Mouse (Mus musculus) C2C12 (cell line): ENCODE results near the gene Grik2. TPM values are rescaled to one million over a fixed set of nuclear protein-coding genes. Genes with fewer than 3 reads are reported as not detected.
"Not testable (repeated sequence)": the region's sequence is repeated elsewhere in the genome, so short reads cannot be mapped to it uniquely, and the experiment has no call there.

Experiments used
- H3K27me3 ChIP-seq: one replicate; pipeline ENCODE4 v1.6.1; 2011; ENCODE audit not compliant: control insufficient read depth, insufficient read depth, insufficient read length
- H3K36me3 ChIP-seq: one replicate; pipeline ENCODE4 v1.6.1; 2011; ENCODE audit not compliant: control insufficient read depth, insufficient read depth
- H3K4me3 ChIP-seq: one replicate; pipeline ENCODE4 v1.5.1; 2011; ENCODE audit warnings: mild to moderate bottlenecking, control low read depth; ENCODE audit not compliant: poor library complexity, insufficient read depth, severe bottlenecking
- H3K79me2 ChIP-seq: one replicate; pipeline ENCODE4 v1.6.1; 2011; ENCODE audit not compliant: control insufficient read depth, insufficient read depth
- H3K79me3 ChIP-seq: one replicate; pipeline ENCODE4 v1.6.1; 2011; ENCODE audit warnings: low read depth, control low read depth
- H3ac ChIP-seq: one replicate; pipeline ENCODE3; 2011; ENCODE audit warnings: low read depth; ENCODE audit not compliant: control insufficient read depth, insufficient read length
- CEBPB ChIP-seq: IDR thresholded peaks from one replicate; pipeline ENCODE4 v1.6.1; 2011; ENCODE audit warnings: low read depth, mild to moderate bottlenecking, control low read depth, moderate library complexity
- CTCF ChIP-seq: IDR thresholded peaks from one replicate; pipeline ENCODE4 v1.5.1; 2011; ENCODE audit not compliant: control insufficient read depth, insufficient read depth, insufficient read length
- FOSL1 ChIP-seq: IDR thresholded peaks from one replicate; pipeline ENCODE4 v1.8.0; 2011; ENCODE audit warnings: mild to moderate bottlenecking, low read length; ENCODE audit not compliant: poor library complexity, insufficient read depth, severe bottlenecking
- MAX ChIP-seq: IDR thresholded peaks from one replicate; pipeline ENCODE4 v1.6.1; 2011; ENCODE audit warnings: mild to moderate bottlenecking, control low read depth
- MYOD1 ChIP-seq: IDR thresholded peaks from one replicate; pipeline ENCODE4 v1.6.1; 2011; ENCODE audit warnings: low read depth; ENCODE audit not compliant: control insufficient read depth, insufficient read length
- MYOG ChIP-seq: IDR thresholded peaks from one replicate; pipeline ENCODE4 v1.6.1; 2011; ENCODE audit not compliant: control insufficient read depth, insufficient read length; ENCODE audit errors: extremely low read depth
- USF1 ChIP-seq: IDR thresholded peaks from one replicate; pipeline ENCODE4 v1.6.1; 2011; ENCODE audit warnings: low read depth, mild to moderate bottlenecking, control low read depth, moderate library complexity
- polyA plus RNA-seq: library from polyadenylated mRNA; unstranded; fragments of >200 nt; fragmentation: generic; extraction: Trizol; gene quantifications from one replicate; pipeline ENCODE4 v1.2.1, GENCODE M21; 2012; ENCODE audit warnings: missing spikeins

The Grik2 gene
- polyA plus RNA-seq, 1 experiment, result 0.19 TPM

GRCm38 (mm10) chr10:49191291-49191690 is 597.3 kb downstream of the Grik2 start:
- H3K36me3 ChIP-seq, result no peaks in the 10 kb centered on the region
- TF ChIP-seq CEBPB, result no peak
- no peak for TF ChIP-seq MAX
- H3K79me2 ChIP-seq, result no peaks in the 10 kb centered on the region
- H3K27me3 ChIP-seq, result no peaks in the 10 kb centered on the region
- no peaks in the 10 kb centered on the region for H3K79me3 ChIP-seq
- no peak overlapping the region for H3K4me3 ChIP-seq
- H3ac ChIP-seq, result no peak overlapping the region

GRCm38 (mm10) chr10:49154134-49154533 is 634.4 kb downstream of the Grik2 start:
- Histone ChIP-seq H3K79me2 (no peaks in the 10 kb centered on the region), H3K4me3 (no peak overlapping the region)
- no peak for TF ChIP-seq CTCF
- TF ChIP-seq USF1, result no peak
- TF ChIP-seq MAX, result no peak
- TF ChIP-seq MYOD1, result no peak
- no peak for TF ChIP-seq FOSL1
- no peak for TF ChIP-seq CEBPB
- no peak for TF ChIP-seq MYOG

GRCm38 (mm10) chr10:49151496-49151895 is 637.1 kb downstream of the Grik2 start:
- H3K79me2 ChIP-seq, H3K36me3 ChIP-seq, H3K27me3 ChIP-seq, H3ac ChIP-seq, H3K79me3 ChIP-seq, H3K4me3 ChIP-seq: not testable (repeated sequence)
- peak; percentile 67 for TF ChIP-seq MYOD1

More at GRCm38 (mm10) chr10:49154134-49154533, 634.4 kb downstream of the Grik2 start:
- no peaks in the 10 kb centered on the region for H3K79me3 ChIP-seq
- H3K27me3 ChIP-seq, result no peaks in the 10 kb centered on the region
- H3ac ChIP-seq, result no peak overlapping the region
- H3K36me3 ChIP-seq, result no peaks in the 10 kb centered on the region

- no peaks in the 10 kb centered on the region for H3K36me3 ChIP-seq
- H3ac ChIP-seq, result no peak overlapping the region
- no peaks in the 10 kb centered on the region for H3K79me3 ChIP-seq
- H3K79me2 ChIP-seq, result no peaks in the 10 kb centered on the region
- H3K4me3 ChIP-seq, result no peak overlapping the region
- no peaks in the 10 kb centered on the region for H3K27me3 ChIP-seq
- TF ChIP-seq MAX (no peak), CEBPB (no peak), FOSL1 (no peak)
Observed at GRCm38 (mm10) chr10:49149714-49150113, 638.9 kb downstream of the Grik2 start.

- H3K36me3 ChIP-seq, result no peaks in the 10 kb centered on the region
- no peaks in the 10 kb centered on the region for H3K79me2 ChIP-seq
- no peak overlapping the region for H3K4me3 ChIP-seq
- no peak overlapping the region for H3ac ChIP-seq
- no peaks in the 10 kb centered on the region for H3K27me3 ChIP-seq
- TF ChIP-seq CTCF, result no peak
- TF ChIP-seq MAX, result no peak
- TF ChIP-seq FOSL1, result no peak
- TF ChIP-seq USF1, result no peak
- TF ChIP-seq MYOD1, result no peak
- TF ChIP-seq MYOG, result no peak
- TF ChIP-seq CEBPB, result no peak
- H3K79me3 ChIP-seq, result no peaks in the 10 kb centered on the region
Observed at GRCm38 (mm10) chr10:49142658-49143057, 645.9 kb downstream of the Grik2 start.

- no peak for TF ChIP-seq USF1
- no peak for TF ChIP-seq MAX
- TF ChIP-seq MYOG, result no peak
- no peak for TF ChIP-seq CEBPB
- TF ChIP-seq FOSL1, result no peak
- no peak for TF ChIP-seq MYOD1
- H3K79me3 ChIP-seq, result no peaks in the 10 kb centered on the region
- no peaks in the 10 kb centered on the region for H3K27me3 ChIP-seq
- no peak overlapping the region for H3K4me3 ChIP-seq
- no peaks in the 10 kb centered on the region for H3K79me2 ChIP-seq
- no peak overlapping the region for H3ac ChIP-seq
- H3K36me3 ChIP-seq, result no peaks in the 10 kb centered on the region
Observed at GRCm38 (mm10) chr10:49136816-49137215, 651.8 kb downstream of the Grik2 start.
